Mouse (Mus musculus) kidney, postnatal 25 days (tissue): ENCODE results near the gene Adarb2.
A peak's percentile ranks its signal among the peaks of the same experiment; 100 is the strongest.

ENCODE experiments used
- DNase-seq, 2 experiments: peaks; one replicate each; pipeline ENCODE4 v3.0.0; 2021; ENCODE audit warnings: mixed read lengths in 2 of 2

Gene Adarb2

GRCm38 (mm10) chr13:8499551-8499950, 296.9 kb downstream of the Adarb2 start:
- peak in 1 of 2 experiments; percentile 2 for DNase-seq

- no peak for DNase-seq
Measured at GRCm38 (mm10) chr13:8511069-8511817, 308.6 kb downstream of the Adarb2 start.

- no peak for DNase-seq
Measured at GRCm38 (mm10) chr13:8515979-8516715, 313.5 kb downstream of the Adarb2 start.

GRCm38 (mm10) chr13:8519204-8519603, 316.5 kb downstream of the Adarb2 start:
- DNase-seq: no peak

- no peak for DNase-seq
Measured at GRCm38 (mm10) chr13:8525748-8526631, 323.3 kb downstream of the Adarb2 start.

GRCm38 (mm10) chr13:8534265-8535113, 331.8 kb downstream of the Adarb2 start:
- no peak for DNase-seq

GRCm38 (mm10) chr13:8538481-8538880, 335.8 kb downstream of the Adarb2 start:
- no peak for DNase-seq

- DNase-seq: no peak
Measured at GRCm38 (mm10) chr13:8538896-8539295, 336.2 kb downstream of the Adarb2 start.

- DNase-seq: no peak
Measured at GRCm38 (mm10) chr13:8542684-8543083, 340.0 kb downstream of the Adarb2 start.

- DNase-seq: no peak
Measured at GRCm38 (mm10) chr13:8552242-8552641, 349.6 kb downstream of the Adarb2 start.

- DNase-seq: no peak
Measured at GRCm38 (mm10) chr13:8557784-8558183, 355.1 kb downstream of the Adarb2 start.

GRCm38 (mm10) chr13:8560485-8560884, 357.8 kb downstream of the Adarb2 start:
- no peak for DNase-seq

GRCm38 (mm10) chr13:8563161-8563560, 360.5 kb downstream of the Adarb2 start:
- no peak for DNase-seq

GRCm38 (mm10) chr13:8567111-8568026, 364.7 kb downstream of the Adarb2 start:
- no peak for DNase-seq

- no peak for DNase-seq
Measured at GRCm38 (mm10) chr13:8570269-8570668, 367.6 kb downstream of the Adarb2 start.

GRCm38 (mm10) chr13:8573908-8574307, 371.2 kb downstream of the Adarb2 start:
- DNase-seq: no peak

GRCm38 (mm10) chr13:8584257-8585005, 381.8 kb downstream of the Adarb2 start:
- DNase-seq: no peak

GRCm38 (mm10) chr13:8587447-8587846, 384.8 kb downstream of the Adarb2 start:
- DNase-seq: no peak

GRCm38 (mm10) chr13:8590460-8590859, 387.8 kb downstream of the Adarb2 start:
- DNase-seq: no peak

GRCm38 (mm10) chr13:8596977-8597646, 394.4 kb downstream of the Adarb2 start:
- DNase-seq: no peak
